Mouse (Mus musculus): ENCODE results near the gene Lrp5. TPM values are rescaled to one million over a fixed set of nuclear protein-coding genes. Genes with fewer than 3 reads are reported as not detected.

The Lrp5 gene
- polyA plus RNA-seq, 1 experiment: 5.8 TPM

GRCm38 (mm10) chr19:3691337-3691736 is 5.0 kb upstream of the Lrp5 start:
- Histone ChIP-seq H3K4me1 (ENCODE audit: control insufficient read depth, insufficient read depth, low read length) (peaks cover 4% of the 10 kb centered on the region), H3K27ac (ENCODE audit: control insufficient read depth, insufficient read depth, low read depth, low read length, poor library complexity) (no peak overlapping the region), H3K4me3 (replicated peaks; ENCODE audit: control insufficient read depth, low read depth, low read length) (no peak overlapping the region)
- no peak for TF ChIP-seq POLR2A (IDR thresholded peaks at IDR 0.05; ENCODE audit: borderline replicate concordance, control insufficient read depth, low read depth, low read length)
- 83% methylated on average over 5 of the region's 5 CpGs for WGBS

GRCm38 (mm10) chr19:3687676-3688171 is 1.4 kb upstream of the Lrp5 start:
- H3K27ac ChIP-seq (ENCODE audit: control insufficient read depth, insufficient read depth, low read depth, low read length, poor library complexity): peak overlapping the region; percentile 30
- peaks cover 4% of the 10 kb centered on the region for H3K4me1 ChIP-seq (ENCODE audit: control insufficient read depth, insufficient read depth, low read length)
- WGBS: 11% methylated on average over 5 of the region's 5 CpGs
- H3K4me3 ChIP-seq (replicated peaks; ENCODE audit: control insufficient read depth, low read depth, low read length): no peak overlapping the region
- TF ChIP-seq CTCF (IDR thresholded peaks at IDR 0.05; ENCODE audit: control insufficient read depth, insufficient read depth, low read length) (no peak), POLR2A (IDR thresholded peaks at IDR 0.05; ENCODE audit: borderline replicate concordance, control insufficient read depth, low read depth, low read length) (no peak)

GRCm38 (mm10) chr19:3685611-3686214 is 651 bp downstream of the Lrp5 start:
- Histone ChIP-seq H3K4me1 (ENCODE audit: control insufficient read depth, insufficient read depth, low read length) (peaks cover 4% of the 10 kb centered on the region), H3K4me3 (replicated peaks; ENCODE audit: control insufficient read depth, low read depth, low read length) (peak overlapping the region; percentile 54), H3K27ac (ENCODE audit: control insufficient read depth, insufficient read depth, low read depth, low read length, poor library complexity) (peak overlapping the region; percentile 61; the same call in 1 of the 2 replicates)
- under 1% methylated on average over 45 of the region's 45 CpGs for WGBS
- TF ChIP-seq CTCF (IDR thresholded peaks at IDR 0.05; ENCODE audit: control insufficient read depth, insufficient read depth, low read length): no peak
- no peak for TF ChIP-seq POLR2A (IDR thresholded peaks at IDR 0.05; ENCODE audit: borderline replicate concordance, control insufficient read depth, low read depth, low read length)

- Histone ChIP-seq H3K27ac (ENCODE audit: control insufficient read depth, insufficient read depth, low read depth, low read length, poor library complexity) (no peak overlapping the region), H3K4me3 (replicated peaks; ENCODE audit: control insufficient read depth, low read depth, low read length) (peak overlapping the region; percentile 3), H3K4me1 (ENCODE audit: control insufficient read depth, insufficient read depth, low read length) (peaks cover 4% of the 10 kb centered on the region)
- TF ChIP-seq POLR2A (IDR thresholded peaks at IDR 0.05; ENCODE audit: borderline replicate concordance, control insufficient read depth, low read depth, low read length): no peak
- TF ChIP-seq CTCF (IDR thresholded peaks at IDR 0.05; ENCODE audit: control insufficient read depth, insufficient read depth, low read length): no peak
- 12% methylated on average over 11 of the region's 11 CpGs for WGBS
Observed at GRCm38 (mm10) chr19:3684957-3685580, 1.3 kb downstream of the Lrp5 start.

- WGBS: 28% methylated on average over 1 of the region's 1 CpGs
- no peak overlapping the region for H3K4me3 ChIP-seq (replicated peaks; ENCODE audit: control insufficient read depth, low read depth, low read length)
- peaks cover 4% of the 10 kb centered on the region for H3K4me1 ChIP-seq (ENCODE audit: control insufficient read depth, insufficient read depth, low read length)
- TF ChIP-seq POLR2A (IDR thresholded peaks at IDR 0.05; ENCODE audit: borderline replicate concordance, control insufficient read depth, low read depth, low read length): no peak
- TF ChIP-seq CTCF (IDR thresholded peaks at IDR 0.05; ENCODE audit: control insufficient read depth, insufficient read depth, low read length): no peak
- no peak overlapping the region for H3K27ac ChIP-seq (ENCODE audit: control insufficient read depth, insufficient read depth, low read depth, low read length, poor library complexity)
Observed at GRCm38 (mm10) chr19:3684414-3684813, 1.9 kb downstream of the Lrp5 start.

GRCm38 (mm10) chr19:3681310-3681934 is 4.9 kb downstream of the Lrp5 start:
- H3K4me3 ChIP-seq (replicated peaks; ENCODE audit: control insufficient read depth, low read depth, low read length): no peak overlapping the region
- TF ChIP-seq CTCF (IDR thresholded peaks at IDR 0.05; ENCODE audit: control insufficient read depth, insufficient read depth, low read length): no peak
- no peak for TF ChIP-seq POLR2A (IDR thresholded peaks at IDR 0.05; ENCODE audit: borderline replicate concordance, control insufficient read depth, low read depth, low read length)
- no peaks in the 10 kb centered on the region; the same call in 1 of the 2 replicates for H3K4me1 ChIP-seq (ENCODE audit: control insufficient read depth, insufficient read depth, low read length)
- 24% methylated on average over 13 of the region's 13 CpGs for WGBS
- H3K27ac ChIP-seq (ENCODE audit: control insufficient read depth, insufficient read depth, low read depth, low read length, poor library complexity): no peak overlapping the region

- no peaks in the 10 kb centered on the region; the same call in 1 of the 2 replicates for H3K4me1 ChIP-seq (ENCODE audit: control insufficient read depth, insufficient read depth, low read length)
- WGBS: 84% methylated on average over 7 of the region's 7 CpGs
Observed at GRCm38 (mm10) chr19:3680732-3681131, 5.6 kb downstream of the Lrp5 start.

GRCm38 (mm10) chr19:3674122-3674855 is 12.1 kb downstream of the Lrp5 start:
- TF ChIP-seq CTCF (IDR thresholded peaks at IDR 0.05; ENCODE audit: control insufficient read depth, insufficient read depth, low read length) (no peak), POLR2A (IDR thresholded peaks at IDR 0.05; ENCODE audit: borderline replicate concordance, control insufficient read depth, low read depth, low read length) (no peak)
- H3K4me3 ChIP-seq (replicated peaks; ENCODE audit: control insufficient read depth, low read depth, low read length): no peak overlapping the region
- WGBS: 67% methylated on average over 8 of the region's 8 CpGs
- no peak overlapping the region for H3K27ac ChIP-seq (ENCODE audit: control insufficient read depth, insufficient read depth, low read depth, low read length, poor library complexity)
- peaks cover 5% of the 10 kb centered on the region; the same call in 1 of the 2 replicates for H3K4me1 ChIP-seq (ENCODE audit: control insufficient read depth, insufficient read depth, low read length)

More at GRCm38 (mm10) chr19:3680732-3681131, 5.6 kb downstream of the Lrp5 start:
- H3K27ac ChIP-seq (ENCODE audit: control insufficient read depth, insufficient read depth, low read depth, low read length, poor library complexity): no peak overlapping the region
- no peak overlapping the region for H3K4me3 ChIP-seq (replicated peaks; ENCODE audit: control insufficient read depth, low read depth, low read length)
- no peak for TF ChIP-seq CTCF (IDR thresholded peaks at IDR 0.05; ENCODE audit: control insufficient read depth, insufficient read depth, low read length)
